Mouse (Mus musculus): ENCODE results near the gene Atp5d. TPM values are rescaled to one million over a fixed set of nuclear protein-coding genes. Genes with fewer than 3 reads are reported as not detected.

Atp5d gene
- total RNA-seq, 2 experiments from 2014 or later, result 1,252 to 1,264 TPM

DNA sequence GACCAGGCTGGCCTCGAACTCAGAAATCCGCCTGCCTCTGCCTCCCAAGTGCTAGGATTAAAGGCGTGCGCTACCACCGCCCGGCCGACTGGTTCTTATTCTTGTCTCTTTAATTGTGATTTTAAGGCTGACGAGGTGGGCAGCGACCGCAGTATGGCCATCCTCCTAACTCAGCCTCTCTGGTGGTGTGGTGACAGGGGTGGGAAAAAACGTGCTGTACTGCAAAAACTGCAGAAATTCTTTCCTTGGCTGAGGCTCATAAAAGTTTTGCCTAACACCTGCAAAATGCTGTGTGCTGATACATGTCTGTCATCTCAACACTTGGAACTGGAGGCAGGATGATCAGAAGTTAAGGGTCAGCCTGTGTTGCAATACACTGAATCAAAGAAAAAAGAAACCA is 34.9 kb downstream of the Atp5d start:
- DNase-seq (ENCODE audit: low spot score), result no peak
- intact Hi-C loops (cut with DNase I), result loop anchor here (10.0 kb wide), 1 partner anchor 201 kb away; no protein-coding TSS in a partner anchor

- intact Hi-C loops (cut with DNase I), result loop anchor here (10.0 kb wide), 1 partner anchor 201 kb away; no protein-coding TSS in a partner anchor
- no peak for DNase-seq (ENCODE audit: low spot score)
Observed at GRCm38 (mm10) chr10:80173955-80174640, 35.7 kb downstream of the Atp5d start.

GRCm38 (mm10) chr10:80174705-80175104 is 36.3 kb downstream of the Atp5d start:
- intact Hi-C loops (cut with DNase I), result loop anchor here (1.0 to 10.0 kb wide), 2 partner anchors 71 to 200 kb away; no protein-coding TSS in a partner anchor
- DNase-seq (ENCODE audit: low spot score), result no peak

GRCm38 (mm10) chr10:80175536-80176269 is 37.3 kb downstream of the Atp5d start:
- intact Hi-C loops (cut with DNase I), result loop anchor here (1.0 to 10.0 kb wide), 2 partner anchors 70 to 199 kb away; no protein-coding TSS in a partner anchor
- DNase-seq (ENCODE audit: low spot score), result no peak

DNA sequence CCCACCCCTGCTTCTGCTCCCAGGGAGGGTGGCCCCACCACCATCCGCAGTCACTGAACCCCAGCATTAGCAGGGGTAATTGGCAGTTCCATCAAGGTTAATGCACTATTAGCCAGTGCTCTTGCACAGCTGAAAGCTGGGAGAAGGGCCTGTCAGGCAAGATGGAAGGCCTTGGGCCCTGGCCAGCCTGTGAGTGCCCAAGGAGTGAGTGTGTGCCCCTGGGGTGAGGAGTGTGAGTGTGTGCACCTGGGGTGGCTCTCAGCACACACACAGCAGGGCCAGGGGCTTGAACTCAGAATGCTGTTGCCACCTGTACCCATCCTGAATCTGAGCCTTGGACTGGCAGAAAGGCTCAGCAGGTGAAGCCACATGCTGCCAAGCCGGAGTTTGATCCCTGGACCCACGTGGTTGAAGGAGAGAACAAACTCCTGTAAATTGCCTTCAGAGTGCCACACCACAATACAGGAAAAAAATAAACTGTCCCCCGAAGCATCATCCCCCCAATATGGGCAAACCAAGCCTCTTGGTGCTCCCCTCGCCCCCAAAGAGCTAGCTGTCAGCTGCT is 37.9 kb downstream of the Atp5d start:
- intact Hi-C loops (cut with DNase I), result loop anchor here (10.0 kb wide), 1 partner anchor 198 kb away; no protein-coding TSS in a partner anchor
- no peak for DNase-seq (ENCODE audit: low spot score)

DNA sequence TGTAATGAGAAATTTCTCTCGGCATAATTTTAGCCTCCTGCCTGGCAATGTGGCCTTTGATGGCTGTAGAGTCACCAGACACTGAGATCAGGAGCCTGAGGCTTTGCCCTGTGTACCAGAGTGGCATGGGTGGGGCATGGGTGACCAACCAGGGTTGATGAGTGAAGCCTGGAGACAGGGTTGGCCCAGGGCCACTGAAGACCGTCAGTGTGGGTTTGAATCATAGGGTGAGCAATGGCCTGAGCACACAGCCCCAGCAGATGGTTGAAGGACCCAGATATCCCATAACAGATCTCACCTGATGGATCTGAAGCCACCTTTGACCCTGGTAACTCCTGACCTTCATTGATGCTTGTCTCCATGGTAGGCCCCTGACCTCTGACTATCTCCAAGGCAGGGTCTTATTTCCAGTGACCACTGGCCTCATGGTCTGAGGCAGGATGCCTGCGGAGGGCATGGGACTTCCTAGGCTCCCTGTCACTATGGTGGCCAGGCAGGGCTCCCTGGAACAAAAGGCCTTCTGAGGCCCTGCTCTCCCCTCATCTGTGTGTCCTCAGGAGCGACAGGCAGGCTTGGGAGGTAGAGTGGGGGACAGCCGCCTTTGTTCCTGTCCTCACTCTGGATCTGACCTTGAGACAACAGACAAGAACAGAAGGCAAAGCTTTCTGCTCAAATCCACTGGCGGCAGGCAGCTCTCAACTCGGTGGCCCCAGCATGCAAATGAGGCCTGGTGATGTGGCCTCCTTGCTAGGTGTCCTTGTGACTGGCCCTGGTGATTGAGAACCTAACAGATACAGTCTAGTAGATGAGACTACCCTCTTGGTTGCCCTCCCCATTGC is 39.2 kb downstream of the Atp5d start:
- no peak for DNase-seq (ENCODE audit: low spot score)
- intact Hi-C loops (cut with DNase I), result loop anchor here (10.0 kb wide), 1 partner anchor 197 kb away; no protein-coding TSS in a partner anchor

GRCm38 (mm10) chr10:80179068-80180051 is 40.9 kb downstream of the Atp5d start, which contains the start of gene Efna2:
Gene Efna2, plus strand, starts transcription at chr10:80179482.
- intact Hi-C loops (cut with DNase I), result loop anchor here (10.0 kb wide), 1 partner anchor 195 kb away; no protein-coding TSS in a partner anchor
- no peak for DNase-seq (ENCODE audit: low spot score)

GRCm38 (mm10) chr10:80180288-80180687 is 41.9 kb downstream of the Atp5d start:
- intact Hi-C loops (cut with DNase I), result no loop called here
- DNase-seq (ENCODE audit: low spot score), result no peak

GRCm38 (mm10) chr10:80180823-80181222 is 42.4 kb downstream of the Atp5d start:
- intact Hi-C loops (cut with DNase I), result no loop called here
- no peak for DNase-seq (ENCODE audit: low spot score)

- no peak for DNase-seq (ENCODE audit: low spot score)
- intact Hi-C loops (cut with DNase I), result no loop called here
Observed at GRCm38 (mm10) chr10:80182547-80182946, 44.1 kb downstream of the Atp5d start.

GRCm38 (mm10) chr10:80186649-80187048 is 48.2 kb downstream of the Atp5d start:
- intact Hi-C loops (cut with DNase I), result no loop called here
- DNase-seq (ENCODE audit: low spot score), result no peak

- intact Hi-C loops (cut with DNase I), result no loop called here
- no peak for DNase-seq (ENCODE audit: low spot score)
Observed at GRCm38 (mm10) chr10:80187739-80188138, 49.3 kb downstream of the Atp5d start.

DNA sequence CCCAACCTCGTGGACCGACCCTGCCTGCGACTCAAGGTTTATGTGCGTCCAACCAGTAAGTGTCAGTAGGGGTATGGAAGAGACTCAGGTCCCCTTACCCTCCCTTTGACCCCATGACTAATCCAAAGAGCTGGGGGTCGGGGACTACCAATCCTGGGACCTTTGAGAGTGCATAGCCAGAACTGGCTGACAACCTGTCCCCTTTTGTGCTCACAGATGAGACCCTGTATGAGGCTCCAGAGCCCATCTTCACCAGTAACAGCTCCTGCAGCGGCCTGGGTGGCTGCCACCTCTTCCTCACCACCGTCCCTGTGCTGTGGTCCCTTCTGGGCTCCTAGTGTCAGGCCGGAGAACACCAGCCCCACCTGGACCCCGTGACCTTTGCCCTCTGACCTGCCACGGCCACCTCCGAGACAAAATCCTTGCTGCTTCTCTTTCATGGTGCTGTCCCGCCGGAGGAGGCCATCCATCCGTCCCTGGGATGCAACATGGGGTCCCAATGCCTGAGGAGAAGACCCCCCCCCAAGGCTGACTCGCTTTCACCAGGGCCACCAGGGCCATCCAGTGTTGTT is 50.1 kb downstream of the Atp5d start:
- intact Hi-C loops (cut with DNase I), result no loop called here
- DNase-seq (ENCODE audit: low spot score), result no peak

DNA sequence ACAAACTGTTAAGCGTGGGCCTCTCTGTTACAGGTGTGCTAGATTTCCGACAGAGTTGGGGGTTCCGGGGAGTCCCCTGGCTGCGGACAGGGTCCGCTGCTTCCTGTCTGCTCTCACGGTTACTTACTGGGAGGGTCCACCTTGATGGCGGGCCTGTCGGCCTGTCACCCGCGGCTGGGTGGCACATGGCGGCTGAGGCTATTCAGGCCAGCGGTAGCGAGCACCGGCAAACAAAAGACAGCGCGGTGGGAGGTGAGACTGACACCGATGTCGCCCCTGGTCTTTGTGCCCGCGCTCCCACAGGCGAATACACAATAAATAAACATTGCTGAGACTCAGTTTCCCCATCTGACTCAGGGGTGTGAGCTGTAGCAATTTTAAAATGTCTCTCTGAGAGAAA is 51.6 kb downstream of the Atp5d start:
- no peak for DNase-seq (ENCODE audit: low spot score)
- intact Hi-C loops (cut with DNase I), result no loop called here

GRCm38 (mm10) chr10:80190491-80191051 is 52.1 kb downstream of the Atp5d start:
- no peak for DNase-seq (ENCODE audit: low spot score)
- intact Hi-C loops (cut with DNase I), result no loop called here

- no peak for DNase-seq (ENCODE audit: low spot score)
- intact Hi-C loops (cut with DNase I), result no loop called here
Observed at GRCm38 (mm10) chr10:80193976-80194375, 55.5 kb downstream of the Atp5d start.

- intact Hi-C loops (cut with DNase I), result no loop called here
- DNase-seq (ENCODE audit: low spot score), result no peak
Observed at GRCm38 (mm10) chr10:80194441-80194840, 56.0 kb downstream of the Atp5d start.
